In genomic region chr13:110404059-110404458, GRCm38 (mm10) we compare ENCODE assay signal across 27 mouse cellular contexts. TPM values are rescaled to one million over a fixed set of nuclear protein-coding genes. Genes with fewer than 3 reads are reported as not detected.
DNase-seq lines count a peak whose midpoint lies in the region; ATAC-seq and TF ChIP-seq lines count a peak whose summit lies in the region.
"Had no signal": no experiment of that assay in that cellular context is flagged by ENCODE, and none has a peak within 500 bp of the region (broad histone marks: within the 10 kb centered on the region; RNA-seq: fewer than 3 reads in every experiment).

No protein-coding gene starts in this region.

- no peaks in the 10 kb centered on the region for H3K9me3 ChIP-seq in midbrain, embryonic 11.5 days (ENCODE audit: control insufficient read depth, low read length)
- H3K9me3 ChIP-seq in midbrain, embryonic 13.5 days: 0 out of 2 replicates have a peak, but pooled peaks cover 3% of the 10 kb centered on the region
- H3K9me3 ChIP-seq in intestine, postnatal 0 days (ENCODE audit: control insufficient read depth): no peaks in the 10 kb centered on the region

- peaks cover 3% of the 10 kb centered on the region; the same call in 1 of the 2 replicates for H3K36me3 ChIP-seq in midbrain, embryonic 11.5 days (ENCODE audit: control insufficient read depth, insufficient read depth, low read length)
- H3K36me3 ChIP-seq in midbrain, embryonic 13.5 days: peaks cover 28% of the 10 kb centered on the region
- H3K36me3 ChIP-seq in intestine, postnatal 0 days (ENCODE audit: control insufficient read depth, insufficient read depth): peaks cover 14% of the 10 kb centered on the region

- H3K4me1 ChIP-seq in midbrain, embryonic 11.5 days (ENCODE audit: control insufficient read depth, insufficient read depth, low read length): no peaks in the 10 kb centered on the region
- peaks cover 8% of the 10 kb centered on the region; the same call in 1 of the 2 replicates for H3K4me1 ChIP-seq in midbrain, embryonic 13.5 days (replicated peaks)
- no peaks in the 10 kb centered on the region for H3K4me1 ChIP-seq in intestine, postnatal 0 days (replicated peaks; ENCODE audit: control insufficient read depth, insufficient read depth, low read length)
- H3K4me1 ChIP-seq: embryonic facial prominence, embryonic 12.5 days; embryonic facial prominence, embryonic 15.5 days had no signal

- no peak for TF ChIP-seq CTCF in layer of hippocampus, adult 2 months (conservative IDR thresholded peaks at IDR 0.05)
- no peak for TF ChIP-seq CTCF in intestine, postnatal 0 days (IDR thresholded peaks at IDR 0.05; ENCODE audit: low read depth)

- 0 out of 2 replicates have a peak overlapping the region, but pooled peaks have one; percentile 5 for H3K27ac ChIP-seq in layer of hippocampus, adult 2 months
- H3K27ac ChIP-seq in midbrain, embryonic 11.5 days (ENCODE audit: low read depth, low read length): no peak overlapping the region
- no peak overlapping the region for H3K27ac ChIP-seq in midbrain, embryonic 13.5 days
- H3K27ac ChIP-seq in intestine, postnatal 0 days (ENCODE audit: low read depth, low read length): no peak overlapping the region
- H3K27ac ChIP-seq: embryonic facial prominence, embryonic 12.5 days; hindbrain, embryonic 14.5 days; hindbrain, postnatal 0 days had no signal

- no peaks in the 10 kb centered on the region for H3K27me3 ChIP-seq in midbrain, embryonic 11.5 days (ENCODE audit: control insufficient read depth, insufficient read depth, low read length)
- H3K27me3 ChIP-seq in midbrain, embryonic 13.5 days: no peaks in the 10 kb centered on the region
- H3K27me3 ChIP-seq in intestine, postnatal 0 days (replicated peaks; ENCODE audit: control insufficient read depth, insufficient read depth, low read length): no peaks in the 10 kb centered on the region
- H3K27me3 ChIP-seq: embryonic facial prominence, embryonic 12.5 days; embryonic facial prominence, embryonic 15.5 days had no signal

- DNase-seq in layer of hippocampus, adult 2 months (ENCODE audit: low spot score in 2 of 2): no peak
- no peak for DNase-seq in layer of hippocampus, adult 9-10 months (ENCODE audit: low spot score)
- peak; percentile 81 for DNase-seq in midbrain, embryonic 11.5 days (ENCODE audit: low spot score, missing footprints)
- peak; percentile 36 for DNase-seq in lung, postnatal 25 days (ENCODE audit: low spot score)
- DNase-seq: adrenal gland, adult 2 months; adrenal gland, postnatal 14 days; cerebellum, adult 11 months; cerebellum, adult 2 months; cerebellum, adult 9-11 months; cerebellum, postnatal 25 days; gastrocnemius, postnatal 25 days; heart, postnatal 10 days; heart, postnatal 4 days had no signal

- H3K9ac ChIP-seq in midbrain, embryonic 11.5 days (ENCODE audit: low read length): no peak overlapping the region
- H3K9ac ChIP-seq in midbrain, embryonic 13.5 days (replicated peaks): no peak overlapping the region
- H3K9ac ChIP-seq in intestine, postnatal 0 days (ENCODE audit: low read depth, low read length): no peak overlapping the region
- H3K9ac ChIP-seq: embryonic facial prominence, embryonic 12.5 days; embryonic facial prominence, embryonic 15.5 days; hindbrain, embryonic 14.5 days had no signal

- H3K4me2 ChIP-seq in midbrain, embryonic 11.5 days: no peak overlapping the region
- no peak overlapping the region for H3K4me2 ChIP-seq in midbrain, embryonic 13.5 days (replicated peaks)
- H3K4me2 ChIP-seq in intestine, postnatal 0 days (replicated peaks; ENCODE audit: low read depth): no peak overlapping the region
- H3K4me2 ChIP-seq: embryonic facial prominence, embryonic 12.5 days; embryonic facial prominence, embryonic 15.5 days; heart, embryonic 11.5 days; hindbrain, embryonic 14.5 days had no signal

- WGBS in midbrain, embryonic 11.5 days: 80% methylated on average over 8 of the region's 8 CpGs
- 81% methylated on average over 8 of the region's 8 CpGs for WGBS in midbrain, embryonic 13.5 days
- WGBS in intestine, postnatal 0 days: 76% methylated on average over 8 of the region's 8 CpGs

- no peak for ATAC-seq in midbrain, embryonic 11.5 days (ENCODE audit: low FRiP score)
- ATAC-seq in midbrain, embryonic 13.5 days: no peak
- no peak for ATAC-seq in intestine, postnatal 0 days
- ATAC-seq: CD4-positive, CD25-positive, alpha-beta regulatory T cell, adult 4 months; forebrain, embryonic 14.5 days; hindbrain, postnatal 0 days had no signal

- no peak overlapping the region for H3K4me3 ChIP-seq in layer of hippocampus, adult 2 months
- H3K4me3 ChIP-seq in midbrain, embryonic 11.5 days (ENCODE audit: low read depth, low read length): no peak overlapping the region
- no peak overlapping the region for H3K4me3 ChIP-seq in midbrain, embryonic 13.5 days (replicated peaks)
- H3K4me3 ChIP-seq in intestine, postnatal 0 days (ENCODE audit: low read depth, low read length): no peak overlapping the region
- H3K4me3 ChIP-seq: embryonic facial prominence, embryonic 12.5 days; embryonic facial prominence, embryonic 15.5 days had no signal

RNA-seq across cellular contexts. Expression of gene Plk2, which starts 9.2 kb away (rescaled TPM):
- 100 to 1,000 TPM; 267 to 268 TPM for total RNA-seq in layer of hippocampus, adult 2 months (2021)
- 63.4 and 68.6 TPM in 2 replicates for polyA plus RNA-seq in midbrain, embryonic 11.5 days (2014; fragmentation: Nextera tagmentation; extraction: Ambion mirVana)
- polyA plus RNA-seq in midbrain, embryonic 13.5 days (2015; fragmentation: Nextera tagmentation; extraction: Ambion mirVana): 155 TPM in 2 replicates
- polyA plus RNA-seq in intestine, postnatal 0 days (2015; fragmentation: Nextera tagmentation; extraction: Ambion mirVana): 16.4 and 19.0 TPM in 2 replicates
- total RNA-seq: MEL had no signal

RNA-seq across cellular contexts. Expression of gene Gapt, which starts 47.1 kb away (rescaled TPM):
- not detected for total RNA-seq in layer of hippocampus, adult 2 months (2021)
- polyA plus RNA-seq in midbrain, embryonic 11.5 days (2014; fragmentation: Nextera tagmentation; extraction: Ambion mirVana): 0.26 TPM in 1 of 2 replicates, not detected in the other
- polyA plus RNA-seq in midbrain, embryonic 13.5 days (2015; fragmentation: Nextera tagmentation; extraction: Ambion mirVana): 0.09 TPM in 1 of 2 replicates, not detected in the other
- 0.16 and 0.18 TPM in 2 replicates for polyA plus RNA-seq in intestine, postnatal 0 days (2015; fragmentation: Nextera tagmentation; extraction: Ambion mirVana)
- total RNA-seq: gastrocnemius, adult 8-10 months; gastrocnemius, postnatal 25 days; heart, postnatal 10 days; hindbrain, postnatal 0 days had no signal
- polyA plus RNA-seq: adrenal gland, adult 2 months; C2C12; cerebellum, adult 2 months; forebrain, embryonic 11.5 days; forebrain, embryonic 14.5 days; heart, embryonic 14.5 days had no signal

Comparison
In these comparisons a context has a peak if more than half of its experiments do, and no peak if none do; other contexts are left out.
1. DNase-seq: peak in midbrain, embryonic 11.5 days (single experiment) and lung, postnatal 25 days (single experiment); none in layer of hippocampus, adult 2 months (0 of 2) and layer of hippocampus, adult 9-10 months (single experiment).